Mouse (Mus musculus): ENCODE measurements around the gene Zfp664. TPM values are rescaled to one million over a fixed set of nuclear protein-coding genes. Genes with fewer than 3 reads are reported as not detected.

The Zfp664 gene
- polyA plus RNA-seq, 1 experiment from 2014 or later = 92.7 TPM

- Histone ChIP-seq H3K4me2 (ENCODE audit: low read length) (no peak overlapping the region), H3K27me3 (replicated peaks; ENCODE audit: control insufficient read depth, insufficient read depth, low read length) (no peaks in the 10 kb centered on the region), H3K4me3 (replicated peaks; ENCODE audit: low read length) (no peak overlapping the region), H3K9ac (replicated peaks; ENCODE audit: low read depth, low read length) (peak overlapping the region; percentile 45), H3K4me1 (replicated peaks; ENCODE audit: control insufficient read depth, insufficient read depth, low read length) (peaks cover 17% of the 10 kb centered on the region), H3K27ac (ENCODE audit: low read length) (no peak overlapping the region), H3K36me3 (ENCODE audit: control insufficient read depth, insufficient read depth) (no peaks in the 10 kb centered on the region), H3K9me3 (ENCODE audit: control insufficient read depth, low read length) (0 out of 2 replicates have a peak, but pooled peaks cover 2% of the 10 kb centered on the region)
- ATAC-seq = no peak
- WGBS = 11% methylated on average over 9 of the region's 9 CpGs
Observed at GRCm38 (mm10) chr5:124930603-124931002, 68.1 kb downstream of the Zfp664 start.

DNA sequence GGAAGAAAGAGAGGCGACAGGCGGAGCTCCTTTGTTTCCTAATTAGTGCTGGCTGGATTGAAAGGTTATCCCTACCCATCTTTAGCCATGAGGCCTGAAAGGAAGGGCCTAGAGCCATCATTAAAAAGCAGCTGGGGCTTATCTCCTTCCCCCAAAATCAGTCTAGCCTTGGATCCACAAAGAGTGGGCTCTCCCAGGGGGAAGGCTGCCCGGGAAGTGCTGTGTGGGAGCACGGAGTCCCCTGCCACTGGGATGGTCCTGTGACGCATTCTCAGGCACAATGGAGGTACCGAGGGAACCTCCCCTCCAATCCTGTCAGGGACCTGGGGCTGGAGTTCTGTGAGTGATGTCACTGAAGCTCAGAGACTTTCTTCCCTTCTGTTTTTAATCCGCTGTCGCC, 68.6 kb downstream of the Zfp664 start:
- Histone ChIP-seq H3K4me1 (replicated peaks; ENCODE audit: control insufficient read depth, insufficient read depth, low read length) (peaks cover 14% of the 10 kb centered on the region), H3K4me2 (ENCODE audit: low read length) (no peak overlapping the region), H3K9ac (replicated peaks; ENCODE audit: low read depth, low read length) (peak overlapping the region; percentile 45), H3K27ac (ENCODE audit: low read length) (no peak overlapping the region), H3K4me3 (replicated peaks; ENCODE audit: low read length) (no peak overlapping the region), H3K9me3 (ENCODE audit: control insufficient read depth, low read length) (0 out of 2 replicates have a peak, but pooled peaks cover 2% of the 10 kb centered on the region), H3K36me3 (ENCODE audit: control insufficient read depth, insufficient read depth) (no peaks in the 10 kb centered on the region), H3K27me3 (replicated peaks; ENCODE audit: control insufficient read depth, insufficient read depth, low read length) (no peaks in the 10 kb centered on the region)
- 0 out of 2 replicates have a peak, but pooled peaks have one; percentile 38 for ATAC-seq
- 12% methylated on average over 8 of the region's 8 CpGs for WGBS

DNA sequence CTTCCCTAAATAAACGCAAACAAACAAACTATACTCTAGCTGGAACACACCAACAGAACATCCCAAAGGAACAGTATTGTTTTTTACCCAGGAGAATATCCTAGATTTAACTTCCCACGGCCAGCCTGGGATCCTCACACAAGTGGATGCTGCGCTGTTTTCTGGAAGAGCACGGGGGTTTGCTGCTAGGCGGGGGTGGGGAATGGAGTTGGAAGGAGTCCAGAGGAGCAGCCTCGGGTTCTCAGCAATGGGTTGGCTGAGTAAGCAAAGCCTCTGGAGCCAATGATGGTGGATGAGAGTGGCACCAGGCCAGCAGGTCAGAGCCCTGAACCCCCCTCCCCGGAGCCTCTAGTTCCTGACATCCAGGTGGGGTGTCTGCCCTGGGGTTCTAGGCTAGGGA, 72.1 kb downstream of the Zfp664 start:
- H3K9me3 ChIP-seq (ENCODE audit: control insufficient read depth, low read length) = no peaks in the 10 kb centered on the region

DNA sequence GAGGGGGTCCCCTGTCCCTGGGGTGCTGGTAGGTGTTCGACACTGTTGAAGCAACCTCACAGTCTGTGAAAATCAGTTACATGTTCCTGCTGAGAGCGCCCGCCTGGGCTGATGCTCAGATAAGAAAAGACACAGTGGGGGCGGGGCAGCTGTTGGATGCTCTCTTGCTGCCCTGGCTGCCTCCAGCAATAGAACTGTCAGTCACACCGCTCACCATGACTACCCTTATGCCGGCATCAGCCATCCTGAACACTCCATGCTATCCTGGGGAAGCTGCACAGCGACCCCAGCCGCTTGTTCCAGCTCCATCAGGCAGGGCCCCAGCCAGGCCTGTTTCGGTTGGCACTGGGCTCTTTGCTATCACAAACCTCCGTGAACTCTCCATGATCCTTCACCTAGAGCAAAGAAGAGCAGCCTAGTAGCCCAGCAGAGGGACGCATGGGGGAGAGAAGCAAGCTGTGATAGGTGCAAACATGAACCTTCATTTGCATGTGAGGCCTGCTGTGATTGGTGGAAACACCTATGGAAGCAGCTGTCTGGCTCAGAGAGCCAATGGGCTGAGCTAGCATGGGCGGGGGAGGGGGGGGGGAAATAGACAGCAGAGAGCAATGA, 80.8 kb downstream of the Zfp664 start:
- Histone ChIP-seq H3K36me3 (ENCODE audit: control insufficient read depth, insufficient read depth) (no peaks in the 10 kb centered on the region), H3K4me1 (replicated peaks; ENCODE audit: control insufficient read depth, insufficient read depth, low read length) (no peaks in the 10 kb centered on the region; the same call in 1 of the 2 replicates), H3K27me3 (replicated peaks; ENCODE audit: control insufficient read depth, insufficient read depth, low read length) (no peaks in the 10 kb centered on the region), H3K9me3 (ENCODE audit: control insufficient read depth, low read length) (no peaks in the 10 kb centered on the region), H3K4me3 (replicated peaks; ENCODE audit: low read length) (no peak overlapping the region), H3K27ac (ENCODE audit: low read length) (no peak overlapping the region), H3K9ac (replicated peaks; ENCODE audit: low read depth, low read length) (no peak overlapping the region), H3K4me2 (ENCODE audit: low read length) (no peak overlapping the region)
- WGBS = 73% methylated on average over 12 of the region's 12 CpGs
- ATAC-seq = peak; percentile 38; the same call in 1 of the 2 replicates

More for the DNA sequence above, 72.1 kb downstream of the Zfp664 start:
- peaks cover 14% of the 10 kb centered on the region for H3K4me1 ChIP-seq (replicated peaks; ENCODE audit: control insufficient read depth, insufficient read depth, low read length)
- H3K36me3 ChIP-seq (ENCODE audit: control insufficient read depth, insufficient read depth) = no peaks in the 10 kb centered on the region
- H3K27ac ChIP-seq (ENCODE audit: low read length) = no peak overlapping the region
- no peak overlapping the region for H3K4me3 ChIP-seq (replicated peaks; ENCODE audit: low read length)
- no peak overlapping the region for H3K9ac ChIP-seq (replicated peaks; ENCODE audit: low read depth, low read length)
- H3K4me2 ChIP-seq (ENCODE audit: low read length) = no peak overlapping the region
- H3K27me3 ChIP-seq (replicated peaks; ENCODE audit: control insufficient read depth, insufficient read depth, low read length) = no peaks in the 10 kb centered on the region
- 37% methylated on average over 7 of the region's 7 CpGs for WGBS
- ATAC-seq = no peak

DNA sequence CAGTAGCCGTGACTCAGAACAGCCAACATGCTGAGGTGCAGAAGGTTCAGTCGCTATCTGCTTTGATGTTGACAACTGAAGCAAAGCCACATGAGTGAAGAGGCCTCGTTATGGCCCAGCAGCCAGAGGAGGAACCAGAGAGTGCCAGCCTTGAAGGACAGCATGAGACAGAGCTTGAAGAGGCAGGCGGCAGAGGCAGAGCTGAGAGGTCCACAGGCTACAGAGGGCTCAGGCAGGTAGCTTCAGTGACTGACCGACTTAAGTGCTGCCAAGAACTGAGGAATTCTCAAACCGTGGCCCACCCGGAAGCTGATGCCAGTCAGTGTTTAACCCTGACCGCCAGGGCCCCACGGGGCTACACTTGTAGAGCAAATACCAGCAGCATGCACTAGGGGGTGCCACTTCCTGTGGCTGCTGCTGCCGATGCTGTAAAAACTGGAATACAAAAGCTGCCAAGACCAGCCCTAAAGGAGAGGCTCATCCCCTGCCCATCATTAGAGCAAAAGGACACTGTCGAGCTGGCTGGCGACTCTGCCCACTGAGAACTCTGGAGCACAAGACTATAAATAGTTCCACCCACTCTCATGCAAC, 81.4 kb downstream of the Zfp664 start:
- ATAC-seq = no peak
- no peak overlapping the region for H3K9ac ChIP-seq (replicated peaks; ENCODE audit: low read depth, low read length)
- no peak overlapping the region for H3K27ac ChIP-seq (ENCODE audit: low read length)
- no peak overlapping the region for H3K4me2 ChIP-seq (ENCODE audit: low read length)
- no peaks in the 10 kb centered on the region for H3K36me3 ChIP-seq (ENCODE audit: control insufficient read depth, insufficient read depth)
- H3K9me3 ChIP-seq (ENCODE audit: control insufficient read depth, low read length) = no peaks in the 10 kb centered on the region
- 59% methylated on average over 12 of the region's 12 CpGs for WGBS
- no peaks in the 10 kb centered on the region; the same call in 1 of the 2 replicates for H3K4me1 ChIP-seq (replicated peaks; ENCODE audit: control insufficient read depth, insufficient read depth, low read length)
- H3K4me3 ChIP-seq (replicated peaks; ENCODE audit: low read length) = no peak overlapping the region
- H3K27me3 ChIP-seq (replicated peaks; ENCODE audit: control insufficient read depth, insufficient read depth, low read length) = no peaks in the 10 kb centered on the region

DNA sequence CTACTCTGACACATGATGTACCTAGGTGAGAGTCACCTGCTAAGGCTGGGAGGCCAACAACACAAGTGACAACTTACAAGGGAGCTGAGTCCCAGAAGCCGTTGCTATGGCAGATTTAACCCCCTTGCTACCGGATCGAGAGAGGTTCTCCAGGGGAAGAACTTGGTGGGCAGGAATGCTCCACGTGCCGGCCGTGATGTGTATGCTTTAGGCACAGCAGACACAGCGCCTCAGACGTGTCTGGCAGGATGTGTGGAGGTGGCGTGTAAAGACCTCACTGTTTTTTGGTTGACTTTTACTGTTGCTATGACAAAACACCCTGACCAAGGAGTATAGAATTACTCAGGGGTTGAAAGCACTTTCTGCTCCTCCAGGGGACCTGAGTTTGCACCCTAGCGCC, 81.9 kb downstream of the Zfp664 start:
- no peaks in the 10 kb centered on the region for H3K27me3 ChIP-seq (replicated peaks; ENCODE audit: control insufficient read depth, insufficient read depth, low read length)
- H3K9ac ChIP-seq (replicated peaks; ENCODE audit: low read depth, low read length) = no peak overlapping the region
- no peaks in the 10 kb centered on the region for H3K9me3 ChIP-seq (ENCODE audit: control insufficient read depth, low read length)
- WGBS = 84% methylated on average over 10 of the region's 10 CpGs
- no peaks in the 10 kb centered on the region for H3K36me3 ChIP-seq (ENCODE audit: control insufficient read depth, insufficient read depth)
- no peak overlapping the region for H3K4me3 ChIP-seq (replicated peaks; ENCODE audit: low read length)
- no peak for ATAC-seq
- H3K4me2 ChIP-seq (ENCODE audit: low read length) = no peak overlapping the region
- no peak overlapping the region for H3K27ac ChIP-seq (ENCODE audit: low read length)
- H3K4me1 ChIP-seq (replicated peaks; ENCODE audit: control insufficient read depth, insufficient read depth, low read length) = no peaks in the 10 kb centered on the region; the same call in 1 of the 2 replicates

DNA sequence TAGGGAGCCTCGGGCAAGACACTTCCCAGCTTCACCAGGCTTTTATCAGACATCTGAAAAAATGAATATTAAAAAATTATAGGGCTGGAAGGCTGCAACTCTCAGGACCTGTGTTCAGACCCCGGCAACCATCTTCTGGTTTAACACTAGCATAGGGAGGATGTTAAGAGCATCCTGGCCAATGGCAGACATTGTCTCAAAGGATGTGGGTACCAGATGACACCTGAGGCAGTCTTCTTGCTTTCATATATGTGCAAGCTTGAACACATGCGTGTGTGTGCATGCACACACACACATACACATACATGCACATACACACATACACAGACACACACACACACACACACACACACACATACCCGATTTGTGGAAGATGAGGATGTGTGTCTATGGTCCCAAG, 82.6 kb downstream of the Zfp664 start:
- Histone ChIP-seq H3K4me2 (ENCODE audit: low read length) (no peak overlapping the region), H3K4me1 (replicated peaks; ENCODE audit: control insufficient read depth, insufficient read depth, low read length) (no peaks in the 10 kb centered on the region; the same call in 1 of the 2 replicates), H3K9me3 (ENCODE audit: control insufficient read depth, low read length) (no peaks in the 10 kb centered on the region), H3K36me3 (ENCODE audit: control insufficient read depth, insufficient read depth) (no peaks in the 10 kb centered on the region), H3K9ac (replicated peaks; ENCODE audit: low read depth, low read length) (no peak overlapping the region), H3K4me3 (replicated peaks; ENCODE audit: low read length) (no peak overlapping the region), H3K27ac (ENCODE audit: low read length) (no peak overlapping the region), H3K27me3 (replicated peaks; ENCODE audit: control insufficient read depth, insufficient read depth, low read length) (no peaks in the 10 kb centered on the region)
- no peak for ATAC-seq
- 86% methylated on average over 4 of the region's 4 CpGs for WGBS

DNA sequence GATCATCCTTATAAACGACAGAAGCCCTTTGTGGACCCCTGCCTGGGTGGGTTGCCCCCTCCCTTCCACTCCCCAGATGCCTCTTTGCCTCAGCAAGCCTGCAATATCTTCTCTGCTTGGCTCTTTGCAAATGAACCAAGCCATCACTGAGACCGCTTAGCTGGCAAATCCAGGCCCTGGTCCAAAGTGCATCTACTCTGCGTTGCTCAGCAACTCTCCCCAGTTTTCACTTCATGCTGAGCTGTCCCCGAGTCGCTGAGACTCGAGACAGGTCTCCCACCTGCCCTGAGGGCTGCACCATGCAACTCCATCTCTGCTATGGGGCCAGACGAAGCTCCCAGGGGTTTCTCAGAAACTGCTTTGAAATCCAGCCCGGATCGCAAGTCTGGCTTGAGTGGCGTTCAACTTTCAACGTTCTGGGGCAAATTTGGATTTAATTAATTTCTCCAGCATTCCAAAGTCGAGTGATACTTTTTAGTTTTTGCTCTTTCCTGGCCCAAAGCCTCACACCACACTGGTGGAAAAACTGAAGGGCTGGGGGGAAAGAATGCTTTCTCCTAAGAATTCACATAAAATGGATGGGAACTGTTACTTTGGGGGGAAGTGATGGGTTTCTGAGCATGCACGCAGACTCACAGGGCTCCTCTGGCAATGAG, 88.3 kb downstream of the Zfp664 start:
- 50% methylated on average over 13 of the region's 13 CpGs for WGBS
- H3K27ac ChIP-seq (ENCODE audit: low read length) = peak overlapping the region; percentile 53
- H3K27me3 ChIP-seq (replicated peaks; ENCODE audit: control insufficient read depth, insufficient read depth, low read length) = no peaks in the 10 kb centered on the region

DNA sequence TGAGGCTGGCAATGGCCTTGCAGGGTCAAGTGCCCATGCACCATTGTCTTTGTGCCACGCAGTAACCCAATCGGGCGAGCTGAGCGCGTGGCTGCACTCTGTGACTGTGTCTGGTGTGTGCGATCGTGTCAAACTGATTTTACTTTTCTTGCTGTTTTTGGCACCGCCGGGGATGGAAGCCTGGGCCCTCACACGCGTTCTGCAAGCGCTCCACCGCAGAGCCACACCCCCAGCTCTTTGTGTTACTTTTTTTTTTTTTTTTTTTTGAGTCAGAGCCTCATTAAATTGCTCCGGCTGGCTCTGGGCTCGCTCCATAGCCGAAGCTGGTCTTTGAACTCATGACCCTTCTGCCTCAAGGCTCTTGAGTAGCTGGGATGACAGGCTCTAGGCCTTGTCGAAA, 88.8 kb downstream of the Zfp664 start:
- no peak overlapping the region for H3K4me2 ChIP-seq (ENCODE audit: low read length)
- H3K36me3 ChIP-seq (ENCODE audit: control insufficient read depth, insufficient read depth) = no peaks in the 10 kb centered on the region
- H3K27ac ChIP-seq (ENCODE audit: low read length) = peak overlapping the region; percentile 53
- ATAC-seq = 0 out of 2 replicates have a peak, but pooled peaks have one; percentile 38
- peaks cover 24% of the 10 kb centered on the region for H3K4me1 ChIP-seq (replicated peaks; ENCODE audit: control insufficient read depth, insufficient read depth, low read length)
- no peak overlapping the region for H3K9ac ChIP-seq (replicated peaks; ENCODE audit: low read depth, low read length)
- no peak overlapping the region for H3K4me3 ChIP-seq (replicated peaks; ENCODE audit: low read length)
- WGBS = 37% methylated on average over 17 of the region's 17 CpGs
- H3K9me3 ChIP-seq (ENCODE audit: control insufficient read depth, low read length) = no peaks in the 10 kb centered on the region
- no peaks in the 10 kb centered on the region for H3K27me3 ChIP-seq (replicated peaks; ENCODE audit: control insufficient read depth, insufficient read depth, low read length)

More for the DNA sequence above, 88.3 kb downstream of the Zfp664 start:
- no peak for ATAC-seq
- no peak overlapping the region for H3K4me3 ChIP-seq (replicated peaks; ENCODE audit: low read length)
- H3K36me3 ChIP-seq (ENCODE audit: control insufficient read depth, insufficient read depth) = no peaks in the 10 kb centered on the region
- H3K4me1 ChIP-seq (replicated peaks; ENCODE audit: control insufficient read depth, insufficient read depth, low read length) = peaks cover 24% of the 10 kb centered on the region
- H3K9ac ChIP-seq (replicated peaks; ENCODE audit: low read depth, low read length) = no peak overlapping the region
- no peak overlapping the region for H3K4me2 ChIP-seq (ENCODE audit: low read length)
- H3K9me3 ChIP-seq (ENCODE audit: control insufficient read depth, low read length) = no peaks in the 10 kb centered on the region

All from forebrain, embryonic 16.5 days (tissue).